Comparison of ENCODE assay signal across 35 mouse cellular contexts in genomic region chr1:21262401-21262800, GRCm38 (mm10). TPM values are rescaled to one million over a fixed set of nuclear protein-coding genes. Genes with fewer than 3 reads are reported as not detected.
"Had no signal": no experiment of that assay in that cellular context is flagged by ENCODE, and none has a peak within 500 bp of the region (broad histone marks: within the 10 kb centered on the region; RNA-seq: fewer than 3 reads in every experiment).

No protein-coding gene starts in this region.

- H3K27me3 ChIP-seq: heart, embryonic 12.5 days; heart, embryonic 13.5 days; heart, embryonic 15.5 days; hindbrain, embryonic 12.5 days; hindbrain, embryonic 13.5 days; hindbrain, embryonic 15.5 days; intestine, embryonic 15.5 days; kidney, embryonic 15.5 days had no signal

- H3K4me1 ChIP-seq: heart, embryonic 10.5 days; heart, embryonic 12.5 days; heart, embryonic 13.5 days; heart, embryonic 15.5 days; hindbrain, embryonic 10.5 days; hindbrain, embryonic 12.5 days; hindbrain, embryonic 13.5 days; hindbrain, embryonic 15.5 days; intestine, embryonic 15.5 days; kidney, embryonic 15.5 days had no signal

- DNase-seq: heart, postnatal 14 days; heart, postnatal 36 days; heart, postnatal 4 days; kidney, adult 11 months; kidney, adult 18-20 months; kidney, adult 2 months; kidney, adult 8-10 months; kidney, adult 9 months; kidney, postnatal 10 days; kidney, postnatal 14 days; kidney, postnatal 25 days; kidney, postnatal 36 days; kidney, postnatal 4 days; layer of hippocampus, adult 9-11 months; layer of hippocampus, postnatal 36 days had no signal

- H3K9ac ChIP-seq: heart, embryonic 12.5 days; heart, embryonic 13.5 days; heart, embryonic 15.5 days; hindbrain, embryonic 12.5 days; hindbrain, embryonic 13.5 days; hindbrain, embryonic 14.5 days; hindbrain, embryonic 15.5 days; intestine, embryonic 15.5 days; kidney, embryonic 15.5 days had no signal

- H3K4me2 ChIP-seq: heart, embryonic 11.5 days; heart, embryonic 12.5 days; heart, embryonic 13.5 days; heart, embryonic 15.5 days; hindbrain, embryonic 12.5 days; hindbrain, embryonic 13.5 days; hindbrain, embryonic 14.5 days; hindbrain, embryonic 15.5 days; intestine, embryonic 15.5 days; kidney, embryonic 15.5 days had no signal

- H3K9me3 ChIP-seq: heart, embryonic 10.5 days; heart, embryonic 12.5 days; heart, embryonic 13.5 days; heart, embryonic 15.5 days; hindbrain, embryonic 10.5 days; hindbrain, embryonic 12.5 days; hindbrain, embryonic 13.5 days; hindbrain, embryonic 15.5 days; intestine, embryonic 15.5 days; kidney, embryonic 15.5 days had no signal

- H3K27ac ChIP-seq: heart, embryonic 10.5 days; heart, embryonic 13.5 days; heart, embryonic 15.5 days; hindbrain, embryonic 10.5 days; hindbrain, embryonic 12.5 days; hindbrain, embryonic 13.5 days; hindbrain, embryonic 14.5 days; hindbrain, embryonic 15.5 days; hindbrain, postnatal 0 days; intestine, embryonic 15.5 days; kidney, embryonic 15.5 days; kidney, postnatal 0 days; layer of hippocampus, adult 2 months had no signal

- H3K4me3 ChIP-seq: heart, embryonic 10.5 days; heart, embryonic 12.5 days; heart, embryonic 13.5 days; heart, embryonic 15.5 days; hindbrain, embryonic 10.5 days; hindbrain, embryonic 12.5 days; hindbrain, embryonic 13.5 days; hindbrain, embryonic 15.5 days; intestine, embryonic 15.5 days; kidney, embryonic 15.5 days; layer of hippocampus, adult 2 months had no signal

- ATAC-seq: hindbrain, embryonic 16.5 days; hindbrain, postnatal 0 days; inflammation-experienced regulatory T-cells, adult 6 months; intestine, embryonic 15.5 days; intestine, embryonic 16.5 days; intestine, postnatal 0 days had no signal

- H3K36me3 ChIP-seq: heart, embryonic 10.5 days; heart, embryonic 12.5 days; heart, embryonic 13.5 days; heart, embryonic 15.5 days; hindbrain, embryonic 10.5 days; hindbrain, embryonic 12.5 days; hindbrain, embryonic 13.5 days; hindbrain, embryonic 15.5 days; intestine, embryonic 15.5 days; kidney, embryonic 15.5 days had no signal

RNA-seq across cellular contexts. Expression of gene Gsta3, which starts 22.0 kb away (rescaled TPM):
- total RNA-seq: hematopoietic stem cell, adult 5-6 weeks had no signal
